Mouse (Mus musculus) liver, embryonic 13.5 days (tissue): ENCODE data around the gene H2afx. TPM values are rescaled to one million over a fixed set of nuclear protein-coding genes. Genes with fewer than 3 reads are reported as not detected.

Experiments used
- ATAC-seq: fragments of 200-750 bp; cut with Nextera tagmentation; 2 replicates; pipeline ENCODE4 v1.8.0; 2017; ENCODE audit warnings: low read depth, mild to moderate bottlenecking, moderate number of reproducible peaks, moderate library complexity
- DNase-seq: peaks from one replicate; pipeline ENCODE4 v3.0.0; 2022
- H3K27ac ChIP-seq: fragments of 300-500 bp; sonication (generic); 2 replicates; pipeline ENCODE4 v1.5.1; 2015; ENCODE audit warnings: moderate library complexity, mild to moderate bottlenecking, inconsistent platforms
- H3K27me3 ChIP-seq: fragments of 300-500 bp; sonication (generic); 2 replicates; pipeline ENCODE4 v1.6.1; 2015; ENCODE audit warnings: mild to moderate bottlenecking, inconsistent platforms
- H3K36me3 ChIP-seq: fragments of 300-500 bp; sonication (generic); 2 replicates; pipeline ENCODE4 v1.6.1; 2015; ENCODE audit warnings: mild to moderate bottlenecking, inconsistent platforms
- H3K4me1 ChIP-seq: fragments of 300-500 bp; sonication (generic); replicated peaks from 2 replicates; pipeline ENCODE4 v1.6.1; 2015; ENCODE audit warnings: inconsistent platforms
- H3K4me2 ChIP-seq: fragments of 300-500 bp; sonication (generic); 2 replicates; pipeline ENCODE4 v1.6.1; 2015; ENCODE audit warnings: inconsistent platforms, mild to moderate bottlenecking, moderate library complexity
- H3K4me3 ChIP-seq: fragments of 300-500 bp; sonication (generic); replicated peaks from 2 replicates; pipeline ENCODE4 v1.5.1; 2015; ENCODE audit warnings: mild to moderate bottlenecking, inconsistent platforms
- H3K9ac ChIP-seq: fragments of 300-500 bp; sonication (generic); 2 replicates; pipeline ENCODE4 v1.6.1; 2015; ENCODE audit warnings: mild to moderate bottlenecking, inconsistent platforms
- H3K9me3 ChIP-seq: fragments of 300-500 bp; sonication (generic); replicated peaks from 2 replicates; pipeline ENCODE4 v1.6.1; 2016; ENCODE audit warnings: inconsistent platforms
- WGBS: fragments of 180-500 bp; shearing (Covaris S2); methylation state at CpG from one replicate; pipeline ENCODE4 v1.1.7; 2015; ENCODE audit not compliant: insufficient replicate concordance; 5-methylcytosine and 5-hydroxymethylcytosine counted together
- polyA plus RNA-seq: library from polyadenylated mRNA; unstranded; fragments of >200 nt; fragmentation: Nextera tagmentation; extraction: Ambion mirVana; gene quantifications from 2 replicates; pipeline ENCODE4 v1.2.1, GENCODE M21; 2015

Gene H2afx
- polyA plus RNA-seq, 1 experiment from 2014 or later: 210 TPM

GRCm38 (mm10) chr9:44306532-44306931, 28.0 kb upstream of the H2afx start:
- H3K27ac ChIP-seq: peak overlapping the region; percentile 76
- no peak overlapping the region for H3K9ac ChIP-seq
- no peaks in the 10 kb centered on the region for H3K9me3 ChIP-seq
- H3K4me2 ChIP-seq: peak overlapping the region; percentile 64
- no peak overlapping the region for H3K4me3 ChIP-seq
- WGBS: 83% methylated on average over 6 of the region's 6 CpGs
- DNase-seq (no peak), ATAC-seq (no peak)
- no peaks in the 10 kb centered on the region for H3K27me3 ChIP-seq
- peaks cover 59% of the 10 kb centered on the region for H3K4me1 ChIP-seq
- peaks cover 33% of the 10 kb centered on the region for H3K36me3 ChIP-seq

GRCm38 (mm10) chr9:44307248-44307647, 27.2 kb upstream of the H2afx start:
- Histone ChIP-seq H3K36me3 (peaks cover 31% of the 10 kb centered on the region), H3K27me3 (no peaks in the 10 kb centered on the region), H3K4me2 (no peak overlapping the region), H3K27ac (no peak overlapping the region), H3K4me1 (peaks cover 65% of the 10 kb centered on the region), H3K9me3 (no peaks in the 10 kb centered on the region), H3K9ac (no peak overlapping the region), H3K4me3 (no peak overlapping the region)
- 64% methylated on average over 2 of the region's 2 CpGs for WGBS
- DNase-seq: no peak
- no peak for ATAC-seq

- ATAC-seq (no peak), DNase-seq (no peak)
- 64% methylated on average over 3 of the region's 3 CpGs for WGBS
Measured at GRCm38 (mm10) chr9:44309756-44310155, 24.7 kb upstream of the H2afx start.

GRCm38 (mm10) chr9:44310750-44311135, 23.8 kb upstream of the H2afx start:
- peak overlapping the region; percentile 3; the same call in 1 of the 2 replicates for H3K4me2 ChIP-seq

More at GRCm38 (mm10) chr9:44309756-44310155, 24.7 kb upstream of the H2afx start:
- no peaks in the 10 kb centered on the region for H3K9me3 ChIP-seq
- H3K4me3 ChIP-seq: no peak overlapping the region
- no peak overlapping the region for H3K9ac ChIP-seq
- H3K27ac ChIP-seq: 0 out of 2 replicates have a peak overlapping the region, but pooled peaks have one; percentile 1
- peaks cover 41% of the 10 kb centered on the region for H3K4me1 ChIP-seq
- H3K4me2 ChIP-seq: no peak overlapping the region
- peaks cover 46% of the 10 kb centered on the region for H3K36me3 ChIP-seq
- no peaks in the 10 kb centered on the region for H3K27me3 ChIP-seq

GRCm38 (mm10) chr9:44311136-44312134, 23.1 kb upstream of the H2afx start:
- no peak overlapping the region for H3K4me3 ChIP-seq
- WGBS: 40% methylated on average over 27 of the region's 27 CpGs
- H3K4me1 ChIP-seq: peaks cover 32% of the 10 kb centered on the region
- peaks cover 62% of the 10 kb centered on the region for H3K36me3 ChIP-seq
- no peaks in the 10 kb centered on the region for H3K27me3 ChIP-seq
- H3K9ac ChIP-seq: peak overlapping the region; percentile 33; the same call in 1 of the 2 replicates
- 0 out of 2 replicates have a peak overlapping the region, but pooled peaks have one; percentile 5 for H3K27ac ChIP-seq
- ATAC-seq: no peak
- H3K9me3 ChIP-seq: no peaks in the 10 kb centered on the region
- peak overlapping the region; percentile 3; the same call in 1 of the 2 replicates for H3K4me2 ChIP-seq
- no peak for DNase-seq

More at GRCm38 (mm10) chr9:44310750-44311135, 23.8 kb upstream of the H2afx start:
- 0 out of 2 replicates have a peak overlapping the region, but pooled peaks have one; percentile 5 for H3K27ac ChIP-seq
- H3K4me1 ChIP-seq: peaks cover 38% of the 10 kb centered on the region
- 58% methylated on average over 10 of the region's 10 CpGs for WGBS
- DNase-seq (no peak), ATAC-seq (no peak)
- H3K27me3 ChIP-seq: no peaks in the 10 kb centered on the region
- no peaks in the 10 kb centered on the region for H3K9me3 ChIP-seq
- H3K9ac ChIP-seq: no peak overlapping the region; the same call in 1 of the 2 replicates
- H3K4me3 ChIP-seq: no peak overlapping the region
- H3K36me3 ChIP-seq: peaks cover 55% of the 10 kb centered on the region

GRCm38 (mm10) chr9:44313476-44314256, 20.8 kb upstream of the H2afx start:
- Histone ChIP-seq H3K27me3 (no peaks in the 10 kb centered on the region), H3K4me1 (peaks cover 51% of the 10 kb centered on the region), H3K9ac (no peak overlapping the region), H3K9me3 (no peaks in the 10 kb centered on the region), H3K4me3 (no peak overlapping the region), H3K4me2 (no peak overlapping the region), H3K27ac (no peak overlapping the region), H3K36me3 (peaks cover 77% of the 10 kb centered on the region)
- DNase-seq (no peak), ATAC-seq (no peak)
- 83% methylated on average over 19 of the region's 19 CpGs for WGBS

- no peak overlapping the region for H3K9ac ChIP-seq
- DNase-seq (no peak), ATAC-seq (no peak)
- WGBS: 85% methylated on average over 4 of the region's 4 CpGs
- no peaks in the 10 kb centered on the region for H3K27me3 ChIP-seq
- H3K27ac ChIP-seq: no peak overlapping the region
- H3K4me2 ChIP-seq: no peak overlapping the region
- H3K4me3 ChIP-seq: no peak overlapping the region
- H3K9me3 ChIP-seq: no peaks in the 10 kb centered on the region
- peaks cover 77% of the 10 kb centered on the region for H3K36me3 ChIP-seq
- H3K4me1 ChIP-seq: peaks cover 55% of the 10 kb centered on the region
Measured at GRCm38 (mm10) chr9:44314257-44314547, 20.3 kb upstream of the H2afx start.

GRCm38 (mm10) chr9:44314910-44315309, 19.6 kb upstream of the H2afx start:
- no peak overlapping the region for H3K4me3 ChIP-seq
- H3K27ac ChIP-seq: no peak overlapping the region
- no peak overlapping the region for H3K9ac ChIP-seq
- H3K36me3 ChIP-seq: peaks cover 77% of the 10 kb centered on the region
- peaks cover 50% of the 10 kb centered on the region for H3K4me1 ChIP-seq
- H3K27me3 ChIP-seq: no peaks in the 10 kb centered on the region
- no peak for ATAC-seq
- H3K4me2 ChIP-seq: no peak overlapping the region
- no peaks in the 10 kb centered on the region for H3K9me3 ChIP-seq
- 95% methylated on average over 18 of the region's 18 CpGs for WGBS
- no peak for DNase-seq

- Histone ChIP-seq H3K4me1 (peaks cover 45% of the 10 kb centered on the region), H3K27me3 (no peaks in the 10 kb centered on the region), H3K4me2 (peak overlapping the region; percentile 92), H3K27ac (no peak overlapping the region), H3K9me3 (no peaks in the 10 kb centered on the region), H3K4me3 (peak overlapping the region; percentile 99), H3K36me3 (peaks cover 54% of the 10 kb centered on the region), H3K9ac (peak overlapping the region; percentile 99)
- WGBS: 82% methylated on average over 4 of the region's 4 CpGs
- DNase-seq (no peak), ATAC-seq (no peak)
Measured at GRCm38 (mm10) chr9:44317452-44317851, 17.0 kb upstream of the H2afx start.

- H3K27me3 ChIP-seq: no peaks in the 10 kb centered on the region
- ATAC-seq (no peak), DNase-seq (no peak)
- peak overlapping the region; percentile 91 for H3K27ac ChIP-seq
- no peaks in the 10 kb centered on the region for H3K9me3 ChIP-seq
- peak overlapping the region; percentile 92 for H3K4me2 ChIP-seq
- peaks cover 45% of the 10 kb centered on the region for H3K4me1 ChIP-seq
- H3K9ac ChIP-seq: peak overlapping the region; percentile 99
- peaks cover 46% of the 10 kb centered on the region for H3K36me3 ChIP-seq
- peak overlapping the region; percentile 99 for H3K4me3 ChIP-seq
- 54% methylated on average over 5 of the region's 5 CpGs for WGBS
Measured at GRCm38 (mm10) chr9:44318076-44318825, 16.2 kb upstream of the H2afx start.

- peaks cover 41% of the 10 kb centered on the region for H3K36me3 ChIP-seq
- no peaks in the 10 kb centered on the region for H3K9me3 ChIP-seq
- peak overlapping the region; percentile 99 for H3K9ac ChIP-seq
- H3K27ac ChIP-seq: peak overlapping the region; percentile 91
- peaks cover 45% of the 10 kb centered on the region for H3K4me1 ChIP-seq
- WGBS: 30% methylated on average over 3 of the region's 3 CpGs
- ATAC-seq (no peak), DNase-seq (no peak)
- peak overlapping the region; percentile 92 for H3K4me2 ChIP-seq
- no peaks in the 10 kb centered on the region for H3K27me3 ChIP-seq
- peak overlapping the region; percentile 99 for H3K4me3 ChIP-seq
Measured at GRCm38 (mm10) chr9:44318826-44319095, 15.7 kb upstream of the H2afx start.
